Mouse (Mus musculus): ENCODE measurements at regions not wholly inside any gene's neighbourhood (a gene's known extent, or its start where the extent isn't known, plus 50 kb on each side); places are given as distances from the start of the nearest gene placed in this dataset.
A peak's percentile ranks its signal among the peaks of the same experiment; 100 is the strongest.

GRCm38 (mm10) chr6:127341604-127342003 lies 105.0 kb upstream of the Parp11 start:
- DNase-seq (ENCODE audit: low spot score): no peak

GRCm38 (mm10) chr6:127348770-127349409 lies 97.8 kb upstream of the Parp11 start:
- DNase-seq (ENCODE audit: low spot score): no peak

- no peak for DNase-seq (ENCODE audit: low spot score)
Observed at GRCm38 (mm10) chr6:127349479-127350110, 97.0 kb upstream of the Parp11 start.

DNA sequence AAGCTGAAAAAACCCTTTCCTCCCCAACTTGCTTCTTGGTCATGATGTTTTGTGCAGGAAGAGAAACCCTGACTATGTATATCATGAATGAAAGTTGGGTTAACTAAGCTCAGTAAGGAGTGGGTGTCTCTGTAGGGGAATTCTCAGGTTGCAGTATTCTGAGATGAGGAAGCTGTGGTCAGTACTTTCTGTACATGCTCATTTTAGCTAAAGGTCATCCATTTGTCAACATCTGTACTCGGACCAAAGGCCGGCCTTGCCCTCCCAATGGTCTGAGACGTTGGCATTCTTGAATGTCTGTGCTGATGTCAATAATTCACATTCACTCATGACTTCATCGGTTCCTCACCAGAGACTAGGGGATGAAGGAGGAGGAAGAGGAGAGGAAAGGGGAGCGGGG lies 94.9 kb upstream of the Parp11 start:
- no peak for DNase-seq (ENCODE audit: low spot score)

DNA sequence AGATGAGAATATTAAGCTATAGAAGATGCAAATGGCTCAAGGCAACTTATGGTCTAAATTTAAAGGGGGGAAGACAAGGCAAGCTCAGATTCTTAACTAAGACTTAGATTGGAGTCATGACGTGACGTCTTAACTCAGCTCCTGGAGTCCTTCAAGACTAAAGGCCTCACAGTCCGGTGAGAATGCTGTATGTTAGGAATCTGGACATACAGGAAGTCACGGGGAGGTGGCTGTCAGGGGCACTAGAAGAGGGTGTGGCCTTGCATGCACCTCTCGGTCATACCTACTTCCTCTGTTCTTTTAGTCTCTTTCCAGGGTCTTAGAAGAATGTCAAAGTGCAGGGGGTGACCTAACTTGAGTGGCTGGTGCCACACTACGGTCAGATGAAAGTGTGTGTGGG lies 91.5 kb upstream of the Parp11 start:
- DNase-seq (ENCODE audit: low spot score): no peak

DNA sequence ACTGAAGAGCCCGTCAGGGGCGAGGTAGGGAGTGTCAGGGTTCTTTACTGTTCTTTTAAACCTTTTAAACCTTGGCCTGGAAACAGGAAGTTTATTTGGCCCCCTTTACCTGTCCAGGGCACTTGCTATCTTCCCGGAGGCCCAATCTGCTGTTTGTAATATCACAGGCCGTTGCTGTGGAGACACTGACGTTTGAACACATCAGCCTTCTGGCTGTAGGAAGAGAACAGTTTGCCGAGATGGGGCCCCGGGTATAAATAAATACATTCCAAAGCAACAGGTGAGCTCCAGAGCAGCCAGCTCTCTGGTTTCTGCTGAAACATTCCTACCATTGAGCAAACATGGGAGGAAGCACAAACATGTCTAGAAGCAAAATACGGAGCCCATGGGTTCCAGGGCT lies 90.2 kb upstream of the Parp11 start:
- DNase-seq (ENCODE audit: low spot score): no peak

DNA sequence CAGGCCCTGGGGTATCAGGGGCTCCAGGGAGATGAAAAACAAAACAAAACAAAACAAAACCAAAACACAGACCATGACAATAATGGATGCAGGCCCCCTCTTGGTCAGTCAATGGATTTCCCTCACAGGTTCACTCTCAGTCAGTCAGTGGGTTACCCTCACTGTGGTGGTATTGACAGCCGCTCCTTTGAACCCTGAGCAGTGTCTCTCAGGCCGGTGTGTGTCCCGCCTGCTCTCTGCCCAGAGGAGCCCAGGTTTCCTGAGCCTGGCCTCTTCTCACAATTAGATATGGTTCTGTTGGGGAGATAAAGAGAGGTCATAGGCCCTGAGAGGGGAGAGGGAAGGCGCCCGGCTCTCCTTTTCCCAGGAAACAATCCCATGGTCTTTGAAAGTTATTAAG lies 87.8 kb upstream of the Parp11 start:
- no peak for DNase-seq (ENCODE audit: low spot score)

DNA sequence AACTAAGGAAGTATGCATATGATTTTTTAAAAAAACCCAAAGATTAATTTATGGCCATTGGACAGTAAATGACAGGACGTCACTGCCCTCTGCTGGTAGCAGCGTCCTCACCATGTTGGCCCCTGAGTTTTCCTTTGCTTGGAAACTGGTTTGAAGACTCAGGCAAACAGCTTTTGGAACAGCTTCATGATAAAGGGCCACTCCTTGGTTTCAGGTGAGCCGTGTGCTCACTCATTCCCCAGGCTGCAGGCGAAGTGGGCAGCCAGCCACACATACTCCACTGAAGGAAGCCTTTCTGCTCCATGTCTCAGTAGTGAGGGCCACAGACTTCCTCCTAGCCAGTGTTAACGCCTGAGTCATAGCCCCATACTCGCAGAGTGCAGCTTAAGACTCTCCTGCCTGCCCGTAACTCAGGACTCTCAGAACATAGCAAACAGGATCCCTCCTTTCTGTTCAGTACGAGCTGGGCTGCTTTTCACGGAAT lies 87.2 kb upstream of the Parp11 start:
- peak; percentile 89 for DNase-seq (ENCODE audit: low spot score)

GRCm38 (mm10) chr6:127362166-127362565 lies 84.5 kb upstream of the Parp11 start:
- no peak for DNase-seq (ENCODE audit: low spot score)

- DNase-seq (ENCODE audit: low spot score): no peak
Observed at GRCm38 (mm10) chr6:127362966-127363752, 83.5 kb upstream of the Parp11 start.

DNA sequence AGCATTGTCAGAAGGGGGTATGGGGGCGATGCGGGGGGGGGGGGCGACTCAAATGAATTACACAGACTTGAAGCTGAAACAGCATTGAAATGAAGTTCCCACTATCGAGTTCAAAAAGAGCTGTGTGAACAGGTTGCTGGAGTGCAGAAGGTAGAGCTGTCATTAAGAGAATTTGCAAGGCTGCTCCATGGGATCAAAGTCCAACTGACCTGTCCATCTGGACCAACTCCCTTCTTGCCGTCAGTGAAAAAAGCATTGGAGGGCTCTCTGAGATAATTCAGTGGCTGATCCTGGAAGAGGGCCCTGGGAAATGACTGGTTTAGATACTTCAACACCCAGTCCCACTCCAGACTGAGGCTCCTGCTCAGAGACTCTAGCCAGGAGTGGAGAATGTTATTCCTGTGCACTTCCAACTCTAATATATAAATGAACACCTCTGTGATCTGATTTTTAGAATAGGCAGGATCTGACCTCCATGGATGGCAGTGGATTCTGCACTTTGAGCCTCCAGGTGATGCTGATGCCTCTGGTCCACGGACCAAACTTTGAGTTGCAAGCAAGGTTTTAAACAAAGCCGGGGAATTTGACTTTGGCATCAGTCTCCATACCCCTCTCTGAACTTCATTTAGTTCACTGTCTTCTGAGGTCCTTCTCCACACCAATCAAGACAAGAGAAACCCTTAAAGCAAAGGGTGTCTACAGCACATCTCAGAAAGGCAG lies 82.6 kb upstream of the Parp11 start:
- DNase-seq (ENCODE audit: low spot score): no peak

- no peak for DNase-seq (ENCODE audit: low spot score)
Observed at GRCm38 (mm10) chr6:127364591-127365187, 82.0 kb upstream of the Parp11 start.

DNA sequence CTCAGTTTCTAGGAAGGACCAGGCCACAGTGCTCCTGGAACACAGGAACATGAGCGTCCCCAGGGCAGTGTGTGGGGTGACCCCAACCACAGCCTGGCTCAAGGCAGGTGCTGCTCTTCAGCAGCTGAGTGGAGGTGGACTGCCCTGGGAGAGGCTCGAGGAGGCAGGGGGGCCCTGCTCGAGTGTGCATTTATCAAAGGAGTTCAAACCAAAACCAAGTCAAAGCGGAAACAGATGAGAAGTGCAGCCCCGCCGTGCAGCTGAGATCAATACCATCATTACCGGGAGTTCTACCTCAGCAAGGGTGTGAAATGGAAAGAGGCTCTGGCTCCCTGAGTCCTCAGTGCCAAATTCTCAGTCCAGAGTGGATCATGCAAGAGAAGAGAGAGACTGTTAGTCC lies 81.4 kb upstream of the Parp11 start:
- no peak for DNase-seq (ENCODE audit: low spot score)

GRCm38 (mm10) chr6:127365651-127366050 lies 81.0 kb upstream of the Parp11 start:
- DNase-seq (ENCODE audit: low spot score): no peak

DNA sequence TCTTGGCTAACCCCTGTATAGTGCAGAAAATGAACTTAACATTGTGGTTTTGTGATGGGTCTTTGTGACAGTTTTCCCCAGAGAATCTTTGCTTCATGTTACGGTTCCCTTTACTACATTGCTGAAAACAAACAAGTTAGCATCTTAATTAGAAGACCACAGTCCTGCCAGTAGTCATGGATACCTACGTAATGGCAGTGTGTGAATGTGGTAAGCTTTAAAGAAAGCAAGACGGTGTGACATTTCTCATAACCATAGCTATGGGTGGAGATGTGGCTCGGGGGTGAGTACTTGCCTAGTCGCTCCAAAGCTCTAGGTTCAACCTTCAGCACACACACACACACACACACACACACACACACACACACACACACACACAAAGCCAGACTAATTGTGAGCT lies 73.6 kb upstream of the Parp11 start:
- DNase-seq (ENCODE audit: low spot score): no peak

GRCm38 (mm10) chr6:127373797-127374463 lies 72.7 kb upstream of the Parp11 start:
- peak; percentile 70 for DNase-seq (ENCODE audit: low spot score)

DNA sequence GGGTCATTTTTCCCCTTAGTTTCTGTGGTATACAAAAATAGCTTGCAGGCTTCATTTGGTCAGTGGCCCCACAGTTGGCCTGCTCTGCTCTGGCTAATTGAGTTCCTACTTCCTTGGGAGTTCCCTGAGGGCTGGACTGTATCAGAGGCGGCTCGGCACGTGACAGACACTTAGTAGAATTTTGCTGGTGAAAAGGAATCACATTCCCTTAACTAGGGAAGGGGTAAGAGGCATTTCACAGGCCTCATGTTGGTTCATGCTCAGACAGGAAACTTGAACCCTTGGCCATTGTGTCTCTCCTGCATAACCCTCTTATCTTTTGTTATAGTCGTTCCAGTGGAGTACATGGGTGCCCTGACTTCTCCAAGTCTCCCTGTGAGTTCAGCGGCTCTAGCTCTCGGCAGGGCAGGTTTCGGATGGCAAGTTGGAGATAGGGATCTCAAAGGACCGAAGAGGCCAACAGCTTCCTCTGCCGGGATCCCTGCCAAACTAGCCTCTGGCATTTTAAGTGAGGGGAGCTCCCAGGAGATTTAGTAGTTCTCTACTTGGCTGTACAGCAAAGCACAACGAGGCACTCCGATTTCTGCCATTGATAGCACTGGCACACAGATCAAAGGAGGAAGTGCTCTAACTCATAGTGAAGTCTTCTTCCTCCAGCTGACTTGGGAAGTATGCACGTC lies 72.0 kb upstream of the Parp11 start:
- peak; percentile 79 for DNase-seq (ENCODE audit: low spot score)

GRCm38 (mm10) chr6:127375144-127375529 lies 71.5 kb upstream of the Parp11 start:
- no peak for DNase-seq (ENCODE audit: low spot score)

DNA sequence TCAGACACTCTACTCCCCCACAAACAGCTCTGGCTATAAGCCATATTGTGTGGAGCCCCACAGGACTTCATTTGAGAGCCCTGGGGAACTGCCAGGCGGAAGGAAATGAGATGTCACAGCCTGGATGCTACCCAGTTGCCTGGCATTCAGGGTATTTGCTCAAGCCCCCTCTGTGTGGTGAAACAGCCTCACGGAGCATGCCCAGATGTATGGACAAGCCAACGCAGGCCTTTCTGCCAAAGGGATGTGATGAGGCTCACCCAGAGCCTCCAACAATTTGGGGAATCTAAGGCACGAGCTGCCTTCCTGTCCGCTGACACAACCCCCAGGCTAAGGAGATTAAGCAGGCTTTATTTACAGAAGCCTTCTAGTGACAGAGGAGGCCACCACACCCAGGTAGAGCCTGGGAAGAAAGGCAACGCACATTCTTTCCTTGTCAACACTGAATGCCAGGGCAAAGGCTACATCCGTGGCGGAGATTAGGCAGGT lies 70.9 kb upstream of the Parp11 start:
- DNase-seq (ENCODE audit: low spot score): no peak

DNA sequence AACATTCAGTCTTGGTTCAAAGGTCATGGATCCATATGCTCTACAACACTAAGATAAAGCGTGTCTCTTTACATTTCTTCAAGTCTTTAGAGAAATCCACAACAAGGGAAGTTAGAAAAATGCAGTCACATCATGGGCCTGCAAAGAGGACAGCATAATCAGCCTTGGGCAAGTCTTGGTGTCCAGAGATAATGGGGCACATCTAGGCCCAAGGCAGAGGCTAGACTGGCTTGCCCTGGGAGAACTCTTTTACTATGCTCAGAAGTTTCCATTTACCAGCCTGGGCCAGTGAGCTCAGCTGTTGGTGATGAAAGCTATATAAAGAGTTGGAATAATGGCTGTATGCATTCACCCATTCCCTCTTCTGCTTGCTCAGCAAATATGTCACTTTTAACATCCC lies 67.9 kb upstream of the Parp11 start:
- no peak for DNase-seq (ENCODE audit: low spot score)

DNA sequence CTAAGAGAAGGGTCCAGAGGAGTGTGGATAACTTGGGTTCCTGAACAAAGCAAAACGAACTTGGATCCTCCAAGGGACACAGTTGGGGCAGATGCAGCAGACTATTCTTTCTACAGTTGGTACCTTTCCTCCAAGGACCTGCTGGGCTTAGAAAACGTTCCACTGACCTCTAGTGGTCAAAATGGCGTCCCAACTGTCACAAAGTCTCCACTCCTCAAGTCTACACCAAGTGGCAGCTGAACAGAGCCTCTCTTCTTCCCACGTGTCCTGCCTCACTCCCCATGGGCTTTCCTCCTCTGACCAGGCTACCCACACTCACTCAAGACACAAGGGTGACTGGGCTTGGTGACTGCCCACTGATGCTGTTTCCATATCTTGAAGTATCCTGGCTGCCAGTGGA lies 67.1 kb upstream of the Parp11 start:
- peak; percentile 52 for DNase-seq (ENCODE audit: low spot score)

Measured in adipocyte (in vitro differentiated cells).